Mouse (Mus musculus): Measurements from ENCODE around the gene Por.

The Por gene

DNA sequence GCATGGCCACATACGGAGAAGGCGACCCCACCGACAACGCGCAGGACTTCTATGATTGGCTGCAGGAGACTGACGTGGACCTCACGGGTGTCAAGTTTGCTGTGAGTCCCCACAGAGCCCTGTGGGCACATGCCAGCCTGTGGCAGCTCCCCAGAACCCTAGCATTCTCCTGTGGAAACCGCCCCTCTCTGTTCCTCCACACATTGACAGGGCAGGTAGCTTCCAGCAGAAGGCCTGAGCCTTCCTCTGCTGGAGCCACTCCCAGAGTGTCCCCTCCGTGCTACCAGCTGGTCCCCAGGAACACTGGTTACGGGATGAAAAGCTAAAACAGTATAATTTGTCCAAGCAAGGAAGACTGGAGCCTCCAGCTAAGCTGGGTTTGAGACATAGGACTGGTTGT is 60.4 kb downstream of the Por start:
- no peak for DNase-seq

GRCm38 (mm10) chr5:135730916-135731315 is 61.1 kb downstream of the Por start:
- DNase-seq = no peak

GRCm38 (mm10) chr5:135731322-135731721 is 61.5 kb downstream of the Por start:
- DNase-seq = no peak

DNA sequence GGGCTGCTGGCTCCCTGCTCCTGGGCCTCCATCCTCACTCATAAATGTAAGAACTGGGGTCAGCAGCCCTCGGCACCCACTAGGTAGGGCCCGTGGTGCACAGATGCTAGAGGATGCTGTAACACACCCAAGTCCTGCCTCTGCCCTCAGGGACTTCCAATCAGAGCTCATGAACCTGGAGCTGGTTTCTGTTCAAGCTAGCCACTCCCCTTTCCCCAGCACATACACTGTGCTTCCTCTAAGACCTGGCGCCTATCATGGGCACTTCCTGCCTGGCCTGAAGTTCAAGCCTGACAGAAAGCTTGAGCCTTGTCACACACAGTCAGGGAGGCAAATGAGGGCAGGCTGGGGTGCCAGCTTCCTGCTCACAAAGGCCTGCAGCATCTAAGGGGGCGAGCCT is 63.2 kb downstream of the Por start:
- DNase-seq = no peak

- DNase-seq = no peak
Measured at GRCm38 (mm10) chr5:135734057-135734680, 64.3 kb downstream of the Por start.

DNA sequence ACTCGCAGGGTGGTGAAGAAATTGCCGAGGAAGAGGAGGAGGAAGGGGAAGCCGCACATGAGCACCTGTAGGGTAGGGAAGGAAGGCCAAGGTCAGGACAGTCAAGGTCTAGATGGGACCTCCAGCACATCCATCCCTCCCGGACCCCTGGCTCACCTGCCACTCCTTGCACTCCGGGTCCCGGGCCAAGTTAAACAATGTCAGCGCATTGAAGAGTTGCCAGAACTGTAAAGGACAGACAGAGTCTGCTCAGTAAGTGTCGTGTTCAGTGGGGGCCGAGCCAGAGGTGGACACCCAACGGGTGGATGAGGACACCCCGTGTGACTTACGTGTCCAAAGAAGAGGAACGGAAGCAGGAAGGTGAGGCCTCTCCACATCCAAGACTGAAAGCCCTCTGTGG is 65.9 kb downstream of the Por start:
- no peak for DNase-seq

- DNase-seq = no peak
Measured at GRCm38 (mm10) chr5:135736544-135736943, 66.7 kb downstream of the Por start.

- DNase-seq = no peak
Measured at GRCm38 (mm10) chr5:135737154-135737553, 67.3 kb downstream of the Por start.

GRCm38 (mm10) chr5:135738266-135738665 is 68.4 kb downstream of the Por start:
- DNase-seq = no peak

DNA sequence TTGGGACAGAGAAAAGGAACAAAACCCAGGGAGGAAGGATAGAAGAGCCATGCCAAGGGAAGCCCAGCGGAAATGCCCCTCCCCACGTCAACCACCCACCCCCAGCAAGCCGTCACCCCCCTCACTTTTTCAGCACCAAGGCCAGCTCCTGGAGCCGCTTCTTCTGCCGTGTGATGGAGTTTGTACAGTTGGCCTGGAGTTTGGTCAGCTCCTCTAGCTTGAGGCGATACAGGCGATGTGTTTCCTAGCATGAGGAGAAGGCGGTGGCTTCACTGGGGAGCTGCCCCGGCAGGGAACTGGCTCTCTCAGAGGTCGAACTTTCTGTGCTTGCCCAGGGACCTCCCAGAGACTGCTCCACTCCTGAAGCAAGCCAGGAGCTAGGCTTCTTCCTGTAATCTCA is 72.3 kb downstream of the Por start:
- DNase-seq = no peak

- no peak for DNase-seq
Measured at GRCm38 (mm10) chr5:135742941-135743740, 73.3 kb downstream of the Por start.

- peak; percentile 90 for DNase-seq
Measured at GRCm38 (mm10) chr5:135743741-135744609, 74.1 kb downstream of the Por start, which contains the start of gene Tmem120a. TSS of gene Tmem120a (minus strand) at chr5:135744448.

- no peak for DNase-seq
Measured at GRCm38 (mm10) chr5:135744742-135745141, 74.9 kb downstream of the Por start.

GRCm38 (mm10) chr5:135751041-135751440 is 81.2 kb downstream of the Por start:
- no peak for DNase-seq

GRCm38 (mm10) chr5:135751595-135751994 is 81.8 kb downstream of the Por start:
- no peak for DNase-seq

- no peak for DNase-seq
Measured at GRCm38 (mm10) chr5:135761881-135762280, 92.0 kb downstream of the Por start.

- DNase-seq = peak; percentile 63
Measured at GRCm38 (mm10) chr5:135763526-135763925, 93.7 kb downstream of the Por start.

- DNase-seq = no peak
Measured at GRCm38 (mm10) chr5:135764971-135765370, 95.1 kb downstream of the Por start.

GRCm38 (mm10) chr5:135772519-135772918 is 102.7 kb downstream of the Por start:
- DNase-seq = no peak

DNA sequence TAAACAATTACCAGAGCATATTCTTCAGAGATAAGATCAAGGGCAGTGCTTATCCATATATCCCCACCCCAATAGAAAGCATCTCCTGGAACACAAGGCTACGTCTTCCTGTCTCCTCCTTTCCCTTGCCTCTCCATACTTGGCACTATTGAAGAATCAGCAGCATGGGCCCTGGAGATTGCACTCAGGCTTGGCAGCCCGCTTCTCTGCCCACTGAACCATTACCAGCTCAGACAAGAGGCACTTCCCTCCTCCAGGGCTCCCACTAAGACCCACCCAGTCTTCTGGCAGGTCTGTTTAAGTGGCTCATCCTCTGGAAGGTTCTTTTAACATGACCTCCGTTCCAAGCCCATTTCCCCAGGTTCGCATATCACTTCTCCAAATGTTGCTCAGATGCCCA is 106.7 kb downstream of the Por start:
- no peak for DNase-seq

GRCm38 (mm10) chr5:135777796-135778470 is 108.1 kb downstream of the Por start, which contains the start of gene Styxl1:
TSS of gene Styxl1 (minus strand) at chr5:135778385.
- DNase-seq = no peak
